Mouse (Mus musculus) ES-E14 (cell line): ENCODE results near the gene Pde7b.

ENCODE experiments used
- CHD2 ChIP-seq: IDR thresholded peaks from 2 replicates; pipeline ENCODE4 v1.6.1; 2014; ENCODE audit warnings: mild to moderate bottlenecking, low read depth, low read length, inconsistent platforms
- ZNF384 ChIP-seq: IDR thresholded peaks from 2 replicates; pipeline ENCODE4 v1.6.1; 2012; ENCODE audit warnings: low read depth, low read length, inconsistent platforms

GRCm38 (mm10) chr10:20661684-20662083 is 63.2 kb downstream of the Pde7b start:
- TF ChIP-seq ZNF384 (no peak), CHD2 (no peak)
